Mouse (Mus musculus): ENCODE data around the gene Fgl2.

- no peak for TF ChIP-seq POLR2A (IDR thresholded peaks at IDR 0.05; ENCODE audit: borderline replicate concordance, extremely low read depth, low read depth, low read length)
- TF ChIP-seq CTCF (IDR thresholded peaks at IDR 0.05; ENCODE audit: insufficient read depth, low read length), result no peak
These were observed 9.5 kb downstream of the Fgl2 start for GRCm38 (mm10) chr5:21381986-21382385.
